Mouse (Mus musculus) embryonic facial prominence, embryonic 11.5 days (tissue): ENCODE results near the gene 4930522H14Rik. TPM values are rescaled to one million over a fixed set of nuclear protein-coding genes. Genes with fewer than 3 reads are reported as not detected.
A peak's percentile ranks its signal among the peaks of the same experiment; 100 is the strongest.

Source experiments
- ATAC-seq: fragments of 200-750 bp; cut with Nextera tagmentation; replicated peaks from 2 replicates; pipeline ENCODE4 v1.8.0; 2017; ENCODE audit warnings: low read depth; ENCODE audit not compliant: insufficient number of reproducible peaks, low FRiP score, low TSS enrichment
- DNase-seq: peaks from one replicate; pipeline ENCODE4 v3.0.0-alpha.2; 2015; ENCODE audit warnings: low spot score
- H3K27ac ChIP-seq: fragments of 300-500 bp; sonication (generic); replicated peaks from 2 replicates; pipeline ENCODE4 v1.5.1; 2014; ENCODE audit warnings: mild to moderate bottlenecking, low read depth, low read length, control low read depth
- H3K27me3 ChIP-seq: fragments of 300-500 bp; sonication (generic); 2 replicates; pipeline ENCODE4 v1.6.1; 2014; ENCODE audit warnings: mild to moderate bottlenecking, low read length, moderate library complexity, mixed read lengths; ENCODE audit not compliant: control insufficient read depth, insufficient read depth
- H3K36me3 ChIP-seq: fragments of 300-500 bp; sonication (generic); replicated peaks from 2 replicates; pipeline ENCODE4 v1.6.1; 2014; ENCODE audit warnings: low read depth, mild to moderate bottlenecking, low read length, moderate library complexity, mixed read lengths; ENCODE audit not compliant: control insufficient read depth, insufficient read depth
- H3K4me1 ChIP-seq: fragments of 300-500 bp; sonication (generic); 2 replicates; pipeline ENCODE4 v1.6.1; 2014; ENCODE audit warnings: low read length, mixed read lengths; ENCODE audit not compliant: control insufficient read depth, insufficient read depth
- H3K4me2 ChIP-seq: fragments of 300-500 bp; sonication (generic); 2 replicates; pipeline ENCODE4 v1.6.1; 2014; ENCODE audit warnings: low read depth, mild to moderate bottlenecking, control low read depth, low read length, moderate library complexity
- H3K4me3 ChIP-seq: fragments of 300-500 bp; sonication (generic); 2 replicates; pipeline ENCODE4 v1.5.1; 2014; ENCODE audit warnings: low read depth, low read length, control low read depth
- H3K9ac ChIP-seq: fragments of 300-500 bp; sonication (generic); replicated peaks from 2 replicates; pipeline ENCODE4 v1.6.1; 2014; ENCODE audit warnings: mild to moderate bottlenecking, control low read depth, low read length
- H3K9me3 ChIP-seq: fragments of 300-500 bp; sonication (generic); replicated peaks from 2 replicates; pipeline ENCODE4 v1.6.1; 2016; ENCODE audit warnings: mild to moderate bottlenecking, low read length, inconsistent platforms, mixed read lengths; ENCODE audit not compliant: control insufficient read depth
- WGBS: fragments of 180-500 bp; shearing (Covaris S2); extraction: QIAGEN DNeasy Blood & Tissue Kit; methylation state at CpG from one replicate; pipeline ENCODE4 v1.1.7; 2014; 5-methylcytosine and 5-hydroxymethylcytosine counted together
- polyA plus RNA-seq: library from polyadenylated mRNA; unstranded; fragments of >200 nt; fragmentation: Nextera tagmentation; extraction: Ambion mirVana; gene quantifications from 2 replicates; pipeline ENCODE4 v1.2.1, GENCODE M21; 2014

4930522H14Rik gene
- polyA plus RNA-seq, 1 experiment from 2014 or later = not detected

GRCm38 (mm10) chr4:109472566-109472965, 58.5 kb downstream of the 4930522H14Rik start:
- Histone ChIP-seq H3K4me1 (peaks cover 4% of the 10 kb centered on the region; the same call in 1 of the 2 replicates), H3K27ac (no peak overlapping the region), H3K4me2 (no peak overlapping the region), H3K27me3 (no peaks in the 10 kb centered on the region), H3K9ac (no peak overlapping the region), H3K4me3 (no peak overlapping the region), H3K36me3 (no peaks in the 10 kb centered on the region), H3K9me3 (no peaks in the 10 kb centered on the region)
- no peak for DNase-seq
- WGBS = 87% methylated on average over 3 of the region's 3 CpGs
- no peak for ATAC-seq

GRCm38 (mm10) chr4:109471606-109472005, 59.5 kb downstream of the 4930522H14Rik start:
- Histone ChIP-seq H3K4me3 (no peak overlapping the region), H3K9me3 (no peaks in the 10 kb centered on the region), H3K4me1 (peaks cover 4% of the 10 kb centered on the region; the same call in 1 of the 2 replicates), H3K4me2 (no peak overlapping the region), H3K27me3 (no peaks in the 10 kb centered on the region), H3K36me3 (no peaks in the 10 kb centered on the region), H3K27ac (no peak overlapping the region), H3K9ac (no peak overlapping the region)
- no peak for ATAC-seq
- no peak for DNase-seq

GRCm38 (mm10) chr4:109467687-109468086, 63.4 kb downstream of the 4930522H14Rik start:
- H3K27me3 ChIP-seq = no peaks in the 10 kb centered on the region
- no peaks in the 10 kb centered on the region for H3K36me3 ChIP-seq
- H3K4me2 ChIP-seq = no peak overlapping the region
- H3K9me3 ChIP-seq = no peaks in the 10 kb centered on the region
- no peak overlapping the region for H3K27ac ChIP-seq
- H3K4me1 ChIP-seq = no peaks in the 10 kb centered on the region
- DNase-seq = no peak
- H3K4me3 ChIP-seq = no peak overlapping the region
- H3K9ac ChIP-seq = no peak overlapping the region
- ATAC-seq = no peak

GRCm38 (mm10) chr4:109463892-109464291, 67.2 kb downstream of the 4930522H14Rik start:
- H3K4me3 ChIP-seq = no peak overlapping the region
- DNase-seq (no peak), ATAC-seq (no peak)
- H3K9me3 ChIP-seq = no peaks in the 10 kb centered on the region
- H3K27ac ChIP-seq = no peak overlapping the region
- no peaks in the 10 kb centered on the region for H3K36me3 ChIP-seq
- no peak overlapping the region for H3K9ac ChIP-seq
- H3K4me1 ChIP-seq = no peaks in the 10 kb centered on the region
- no peaks in the 10 kb centered on the region for H3K27me3 ChIP-seq
- H3K4me2 ChIP-seq = no peak overlapping the region

GRCm38 (mm10) chr4:109460421-109461179, 70.5 kb downstream of the 4930522H14Rik start:
- DNase-seq (peak; percentile 6), ATAC-seq (no peak)
- H3K27ac ChIP-seq = no peak overlapping the region
- WGBS = 69% methylated on average over 3 of the region's 3 CpGs
- no peak overlapping the region for H3K9ac ChIP-seq
- H3K4me3 ChIP-seq = no peak overlapping the region
- H3K27me3 ChIP-seq = no peaks in the 10 kb centered on the region
- no peaks in the 10 kb centered on the region for H3K36me3 ChIP-seq
- no peak overlapping the region for H3K4me2 ChIP-seq
- no peaks in the 10 kb centered on the region for H3K9me3 ChIP-seq
- H3K4me1 ChIP-seq = no peaks in the 10 kb centered on the region

- Histone ChIP-seq H3K27me3 (no peaks in the 10 kb centered on the region), H3K9me3 (no peaks in the 10 kb centered on the region), H3K4me3 (no peak overlapping the region), H3K36me3 (no peaks in the 10 kb centered on the region), H3K4me1 (no peaks in the 10 kb centered on the region), H3K9ac (no peak overlapping the region), H3K27ac (no peak overlapping the region), H3K4me2 (no peak overlapping the region)
- no peak for ATAC-seq
- no peak for DNase-seq
- 92% methylated on average over 6 of the region's 6 CpGs for WGBS
These were observed 74.3 kb downstream of the 4930522H14Rik start for GRCm38 (mm10) chr4:109456821-109457220.

Other genes starting within 250 kb of the 4930522H14Rik start
- 4.3 and 4.8 TPM in 2 replicates for gene Ttc39a, start 124.7 kb downstream of the 4930522H14Rik start, polyA plus RNA-seq
- gene Rnf11, start 46.6 kb downstream of the 4930522H14Rik start, polyA plus RNA-seq = 48.3 and 50.8 TPM in 2 replicates
- gene Cdkn2c, start 135.9 kb upstream of the 4930522H14Rik start, polyA plus RNA-seq = 4.6 and 5.5 TPM in 2 replicates
- gene Faf1, start 145.3 kb upstream of the 4930522H14Rik start, polyA plus RNA-seq = 41.1 and 47.2 TPM in 2 replicates